In genomic region chr8:84539376-84539775, GRCm38 (mm10) we compare ENCODE assay signal across 16 mouse cellular contexts.
"Had no signal": no experiment of that assay in that cellular context is flagged by ENCODE, and none has a peak within 500 bp of the region (broad histone marks: within the 10 kb centered on the region; RNA-seq: fewer than 3 reads in every experiment).

No protein-coding gene starts in this region.

- H3K27me3 ChIP-seq: kidney, embryonic 15.5 days; liver, embryonic 13.5 days had no signal

- H3K4me1 ChIP-seq: kidney, embryonic 15.5 days; liver, embryonic 13.5 days; megakaryocyte, embryonic 14.5 days; midbrain, embryonic 10.5 days had no signal

- ATAC-seq: lung, postnatal 0 days had no signal

- H3K9me3 ChIP-seq: kidney, embryonic 15.5 days; liver, embryonic 13.5 days; midbrain, embryonic 10.5 days had no signal

- DNase-seq: kidney, adult 11 months; kidney, adult 8-10 months; kidney, postnatal 10 days; layer of hippocampus, postnatal 36 days; left cerebral cortex, postnatal 4 days; liver, embryonic 13.5 days; lung, embryonic 14.5 days; midbrain, embryonic 14.5 days; thymus, adult 18-20 months; thymus, postnatal 36 days had no signal

- H3K27ac ChIP-seq: kidney, embryonic 15.5 days; layer of hippocampus, adult 2 months; left cerebral cortex, adult 2 months; liver, embryonic 13.5 days; midbrain, embryonic 10.5 days had no signal

- H3K36me3 ChIP-seq: kidney, embryonic 15.5 days; liver, embryonic 13.5 days had no signal

- H3K4me2 ChIP-seq: kidney, embryonic 15.5 days; liver, embryonic 13.5 days; lung, embryonic 14.5 days had no signal

- H3K4me3 ChIP-seq: kidney, embryonic 15.5 days; layer of hippocampus, adult 2 months; left cerebral cortex, adult 2 months; liver, embryonic 13.5 days; megakaryocyte, embryonic 14.5 days; midbrain, embryonic 10.5 days had no signal

- H3K9ac ChIP-seq: kidney, embryonic 15.5 days; liver, embryonic 13.5 days; lung, embryonic 14.5 days had no signal
